Mouse (Mus musculus) embryonic fibroblast, embryonic 13.5 days (primary cell): ENCODE data around the gene Eif2s3y.

Experiments used
- CTCF ChIP-seq: IDR thresholded peaks from 2 replicates; pipeline ENCODE4 v1.5.1; 2011; ENCODE audit warnings: mild to moderate bottlenecking, control low read depth, low read length, moderate library complexity, borderline replicate concordance; ENCODE audit not compliant: insufficient read depth
- POLR2A ChIP-seq: IDR thresholded peaks from 2 replicates; pipeline ENCODE4 v1.6.1; 2011; ENCODE audit warnings: low read depth, mild to moderate bottlenecking, control low read depth, low read length, moderate library complexity

GRCm38 (mm10) chrY:1009882-1010751, at the start of gene Eif2s3y:
- TF ChIP-seq CTCF (no peak), POLR2A (no peak)
